Mouse (Mus musculus) kidney, postnatal 36 days (tissue): ENCODE data around the gene Pdk1.

Experiments
- DNase-seq, 2 experiments: peaks; one replicate each; pipeline ENCODE4 v3.0.0; 2021 to 2022; ENCODE audit warnings: mixed read lengths in 2 of 2

Gene Pdk1

GRCm38 (mm10) chr2:71872801-71873443, at the start of gene Pdk1:
Pdk1 (plus strand) TSS chr2:71873224.
- peak; percentile 99 to 100 for DNase-seq

- no peak for DNase-seq
These were observed 48.9 kb upstream of the Pdk1 start for GRCm38 (mm10) chr2:71824146-71824545.

GRCm38 (mm10) chr2:71827711-71828110, 45.3 kb upstream of the Pdk1 start:
- no peak for DNase-seq

GRCm38 (mm10) chr2:71828928-71829327, 44.1 kb upstream of the Pdk1 start:
- DNase-seq = no peak

GRCm38 (mm10) chr2:71833626-71834025, 39.4 kb upstream of the Pdk1 start:
- DNase-seq = no peak

GRCm38 (mm10) chr2:71834371-71834770, 38.7 kb upstream of the Pdk1 start:
- no peak for DNase-seq

GRCm38 (mm10) chr2:71835556-71835955, 37.5 kb upstream of the Pdk1 start:
- DNase-seq = no peak

GRCm38 (mm10) chr2:71836232-71836631, 36.8 kb upstream of the Pdk1 start:
- DNase-seq = no peak

GRCm38 (mm10) chr2:71837261-71837660, 35.8 kb upstream of the Pdk1 start:
- DNase-seq = peak; percentile 44 to 60

- peak; percentile 51 to 90 for DNase-seq
These were observed 35.2 kb upstream of the Pdk1 start for GRCm38 (mm10) chr2:71837791-71838190.

- peak in 1 of 2 experiments; percentile 17 for DNase-seq
These were observed 29.7 kb upstream of the Pdk1 start for GRCm38 (mm10) chr2:71843316-71843715.

- peak in 1 of 2 experiments; percentile 21 for DNase-seq
These were observed 28.1 kb upstream of the Pdk1 start for GRCm38 (mm10) chr2:71844906-71845305.

- DNase-seq = peak; percentile 60 to 80
These were observed 20.9 kb upstream of the Pdk1 start for GRCm38 (mm10) chr2:71852161-71852560.

GRCm38 (mm10) chr2:71855076-71855475, 17.9 kb upstream of the Pdk1 start:
- DNase-seq = no peak

GRCm38 (mm10) chr2:71863531-71864173, 9.4 kb upstream of the Pdk1 start:
- peak in 1 of 2 experiments; percentile 36 for DNase-seq

GRCm38 (mm10) chr2:71865022-71865421, 8.0 kb upstream of the Pdk1 start:
- DNase-seq = no peak

- DNase-seq = no peak
These were observed 7.1 kb upstream of the Pdk1 start for GRCm38 (mm10) chr2:71865935-71866334.

- peak in 1 of 2 experiments; percentile 21 for DNase-seq
These were observed 6.5 kb upstream of the Pdk1 start for GRCm38 (mm10) chr2:71866565-71866964.

GRCm38 (mm10) chr2:71867019-71867418, 6.0 kb upstream of the Pdk1 start:
- no peak for DNase-seq

GRCm38 (mm10) chr2:71867480-71867879, 5.5 kb upstream of the Pdk1 start:
- DNase-seq = peak; percentile 59 to 89

- DNase-seq = no peak
These were observed 4.8 kb upstream of the Pdk1 start for GRCm38 (mm10) chr2:71868256-71868655.

GRCm38 (mm10) chr2:71872141-71872540, 883 bp upstream of the Pdk1 start:
- no peak for DNase-seq

- peak; percentile 66 to 86 for DNase-seq
These were observed 674 bp downstream of the Pdk1 start for GRCm38 (mm10) chr2:71873474-71874322.

- no peak for DNase-seq
These were observed 1.4 kb downstream of the Pdk1 start for GRCm38 (mm10) chr2:71874422-71874821.
